Mouse (Mus musculus) midbrain, embryonic 11.5 days (tissue): Measurements from ENCODE around the gene Gsg1l. TPM values are rescaled to one million over a fixed set of nuclear protein-coding genes. Genes with fewer than 3 reads are reported as not detected.
A peak's percentile ranks its signal among the peaks of the same experiment; 100 is the strongest.

Experiments used
- ATAC-seq: fragments of 200-750 bp; cut with Nextera tagmentation; 2 replicates; pipeline ENCODE4 v1.8.0; 2017; ENCODE audit warnings: moderate TSS enrichment, moderate library complexity; ENCODE audit not compliant: low FRiP score
- DNase-seq: peaks from one replicate; pipeline ENCODE4 v3.0.0; 2015; ENCODE audit warnings: low spot score; ENCODE audit errors: missing footprints
- H3K27ac ChIP-seq: fragments of 300-500 bp; sonication (generic); 2 replicates; pipeline ENCODE4 v1.5.1; 2014; ENCODE audit warnings: low read depth, low read length
- H3K27me3 ChIP-seq: fragments of 300-500 bp; sonication (generic); 2 replicates; pipeline ENCODE4 v1.6.1; 2014; ENCODE audit warnings: mild to moderate bottlenecking, low read length, moderate library complexity, mixed read lengths; ENCODE audit not compliant: control insufficient read depth, insufficient read depth
- H3K36me3 ChIP-seq: fragments of 300-500 bp; sonication (generic); 2 replicates; pipeline ENCODE4 v1.6.1; 2014; ENCODE audit warnings: mild to moderate bottlenecking, low read length, moderate library complexity, mixed read lengths; ENCODE audit not compliant: control insufficient read depth, insufficient read depth
- H3K4me1 ChIP-seq: fragments of 300-500 bp; sonication (generic); 2 replicates; pipeline ENCODE4 v1.6.1; 2014; ENCODE audit warnings: low read length; ENCODE audit not compliant: control insufficient read depth, insufficient read depth
- H3K4me2 ChIP-seq: fragments of 300-500 bp; sonication (generic); 2 replicates; pipeline ENCODE4 v1.6.1; 2014; ENCODE audit warnings: mild to moderate bottlenecking, moderate library complexity
- H3K4me3 ChIP-seq: fragments of 300-500 bp; sonication (generic); 2 replicates; pipeline ENCODE4 v1.5.1; 2014; ENCODE audit warnings: low read depth, low read length
- H3K9ac ChIP-seq: fragments of 300-500 bp; sonication (generic); 2 replicates; pipeline ENCODE4 v1.6.1; 2014; ENCODE audit warnings: low read length
- H3K9me3 ChIP-seq: fragments of 300-500 bp; sonication (generic); 2 replicates; pipeline ENCODE4 v1.6.1; 2016; ENCODE audit warnings: low read length; ENCODE audit not compliant: control insufficient read depth
- WGBS: fragments of 180-500 bp; shearing (Covaris S2); extraction: QIAGEN DNeasy Blood & Tissue Kit; methylation state at CpG from one replicate; pipeline ENCODE4 v1.1.7; 2014; 5-methylcytosine and 5-hydroxymethylcytosine counted together
- polyA plus RNA-seq: library from polyadenylated mRNA; unstranded; fragments of >200 nt; fragmentation: Nextera tagmentation; extraction: Ambion mirVana; gene quantifications from 2 replicates; pipeline ENCODE4 v1.2.1, GENCODE M21; 2014

Gsg1l gene
- polyA plus RNA-seq, 1 experiment from 2014 or later = 2.1 TPM

DNA sequence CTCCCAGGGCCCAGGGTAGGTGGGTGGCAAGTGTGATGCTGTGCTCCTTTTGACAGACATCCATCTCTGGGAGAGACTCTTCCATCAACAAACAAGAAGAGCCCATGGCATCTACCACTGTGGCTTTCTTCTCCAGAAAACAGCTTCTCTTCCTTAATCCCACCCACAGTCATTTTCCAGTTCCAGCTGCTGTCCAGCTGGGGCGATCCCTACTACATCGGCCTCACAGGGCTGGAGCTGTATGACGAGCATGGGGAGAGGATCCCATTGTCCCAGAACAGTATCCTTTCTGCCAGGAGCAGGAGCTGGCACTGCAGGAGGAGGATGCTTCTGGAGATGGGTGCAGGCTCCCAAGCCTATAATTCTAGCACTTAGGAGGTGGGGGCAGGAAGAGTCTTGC lies 213.6 kb downstream of the Gsg1l start:
- DNase-seq (no peak), ATAC-seq (no peak)
- H3K4me3 ChIP-seq = no peak overlapping the region
- H3K27me3 ChIP-seq = no peaks in the 10 kb centered on the region
- H3K4me1 ChIP-seq = peaks cover 23% of the 10 kb centered on the region
- H3K9ac ChIP-seq = no peak overlapping the region
- H3K36me3 ChIP-seq = no peaks in the 10 kb centered on the region
- no peak overlapping the region for H3K27ac ChIP-seq
- H3K9me3 ChIP-seq = no peaks in the 10 kb centered on the region
- no peak overlapping the region for H3K4me2 ChIP-seq
- WGBS = 86% methylated on average over 3 of the region's 3 CpGs

DNA sequence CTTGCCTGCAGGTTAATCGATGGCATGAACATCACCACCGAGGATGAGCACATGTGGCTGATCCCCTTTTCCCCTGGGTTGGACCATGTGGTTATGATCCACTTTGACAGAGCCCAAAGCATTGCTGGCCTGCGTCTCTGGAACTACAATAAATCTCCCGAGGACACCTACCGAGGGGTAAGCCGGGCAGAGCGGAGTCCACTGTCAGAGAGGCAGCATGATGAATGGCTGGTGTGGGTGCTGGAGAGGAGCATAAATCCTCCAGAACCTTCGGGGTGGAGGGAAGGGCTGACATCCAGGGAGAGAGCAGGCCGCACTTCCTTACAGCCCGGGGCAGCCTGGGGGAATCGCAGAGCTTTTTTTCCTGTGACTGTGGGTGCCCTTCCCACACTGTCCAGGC lies 217.0 kb downstream of the Gsg1l start:
- Histone ChIP-seq H3K36me3 (no peaks in the 10 kb centered on the region), H3K27ac (no peak overlapping the region), H3K9ac (no peak overlapping the region), H3K4me1 (peaks cover 3% of the 10 kb centered on the region; the same call in 1 of the 2 replicates), H3K9me3 (no peaks in the 10 kb centered on the region), H3K4me2 (no peak overlapping the region), H3K27me3 (no peaks in the 10 kb centered on the region), H3K4me3 (no peak overlapping the region)
- ATAC-seq (no peak), DNase-seq (peak; percentile 81)
- WGBS = 69% methylated on average over 11 of the region's 11 CpGs

DNA sequence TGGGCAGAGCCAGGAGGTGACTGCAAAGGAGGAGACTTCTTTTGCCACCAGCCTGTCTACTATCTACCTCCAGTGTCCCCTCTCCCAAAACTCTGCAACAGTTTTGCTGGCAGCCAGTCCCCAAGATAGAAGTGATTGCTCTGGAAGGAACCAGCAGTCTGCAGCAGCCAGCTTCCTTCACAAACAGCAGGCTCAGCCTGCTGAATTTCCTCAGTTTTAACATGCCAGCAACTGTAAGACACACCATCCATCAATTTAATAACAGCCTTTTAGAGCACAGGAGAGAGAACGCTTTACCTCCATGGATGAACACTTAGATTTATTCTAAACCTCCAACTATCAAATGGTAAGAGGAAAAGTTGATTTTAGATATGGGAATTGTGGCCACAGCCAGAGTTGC lies 218.2 kb downstream of the Gsg1l start:
- WGBS = 94% methylated on average over 1 of the region's 1 CpGs

DNA sequence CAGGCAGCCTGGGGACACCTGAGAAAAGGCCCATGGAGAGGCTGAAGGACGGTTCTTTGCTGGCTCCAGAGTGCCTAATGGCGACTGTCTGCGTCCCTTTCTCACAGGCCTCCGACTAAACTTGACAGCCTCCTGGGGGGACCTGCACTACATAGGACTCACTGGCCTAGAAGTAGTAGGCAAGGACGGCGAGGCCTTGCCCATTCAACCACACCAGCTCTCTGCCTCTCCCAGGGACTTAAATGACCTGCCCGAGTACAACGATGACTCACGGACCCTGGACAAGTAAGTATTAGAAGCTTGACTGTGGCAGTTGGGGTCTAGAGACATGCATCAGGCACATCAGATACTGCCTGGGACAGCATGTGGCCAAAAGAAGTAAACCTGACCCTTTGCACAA lies 221.8 kb downstream of the Gsg1l start:
- Histone ChIP-seq H3K27me3 (no peaks in the 10 kb centered on the region), H3K36me3 (no peaks in the 10 kb centered on the region), H3K4me2 (no peak overlapping the region), H3K9ac (no peak overlapping the region), H3K9me3 (no peaks in the 10 kb centered on the region), H3K4me1 (peaks cover 3% of the 10 kb centered on the region; the same call in 1 of the 2 replicates), H3K4me3 (no peak overlapping the region), H3K27ac (no peak overlapping the region)
- peak; percentile 28 for DNase-seq
- ATAC-seq = no peak
- WGBS = 89% methylated on average over 9 of the region's 9 CpGs

More for the DNA sequence above, 218.2 kb downstream of the Gsg1l start:
- H3K27ac ChIP-seq = no peak overlapping the region
- no peak overlapping the region for H3K9ac ChIP-seq
- H3K4me2 ChIP-seq = no peak overlapping the region
- DNase-seq = peak; percentile 2
- H3K27me3 ChIP-seq = no peaks in the 10 kb centered on the region
- no peak overlapping the region for H3K4me3 ChIP-seq
- peaks cover 3% of the 10 kb centered on the region; the same call in 1 of the 2 replicates for H3K4me1 ChIP-seq
- ATAC-seq = no peak
- H3K9me3 ChIP-seq = no peaks in the 10 kb centered on the region
- no peaks in the 10 kb centered on the region for H3K36me3 ChIP-seq

DNA sequence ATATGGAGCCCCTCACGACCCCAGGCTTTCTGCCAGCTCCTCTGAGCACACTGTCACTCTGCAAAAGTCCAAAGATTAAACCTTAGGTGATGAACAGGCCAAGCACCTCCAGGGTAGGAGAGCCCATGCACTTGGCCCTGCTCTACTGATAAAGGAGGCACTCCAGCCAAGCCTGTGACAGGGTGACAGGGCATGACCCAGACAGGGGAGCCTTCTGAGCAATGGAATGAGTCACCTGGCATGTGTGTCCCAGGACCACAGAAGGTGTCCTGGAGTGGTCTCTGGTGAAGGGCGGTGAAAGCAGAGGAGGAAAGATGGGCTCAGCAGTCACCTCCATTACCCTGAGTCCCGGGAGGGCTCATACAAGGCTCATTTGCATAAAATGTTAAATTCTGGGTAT lies 222.6 kb downstream of the Gsg1l start:
- Histone ChIP-seq H3K4me1 (peaks cover 2% of the 10 kb centered on the region; the same call in 1 of the 2 replicates), H3K9me3 (no peaks in the 10 kb centered on the region), H3K27me3 (no peaks in the 10 kb centered on the region), H3K27ac (no peak overlapping the region), H3K4me3 (no peak overlapping the region), H3K9ac (no peak overlapping the region), H3K36me3 (no peaks in the 10 kb centered on the region), H3K4me2 (no peak overlapping the region)
- 74% methylated on average over 3 of the region's 3 CpGs for WGBS
- no peak for DNase-seq
- ATAC-seq = no peak

DNA sequence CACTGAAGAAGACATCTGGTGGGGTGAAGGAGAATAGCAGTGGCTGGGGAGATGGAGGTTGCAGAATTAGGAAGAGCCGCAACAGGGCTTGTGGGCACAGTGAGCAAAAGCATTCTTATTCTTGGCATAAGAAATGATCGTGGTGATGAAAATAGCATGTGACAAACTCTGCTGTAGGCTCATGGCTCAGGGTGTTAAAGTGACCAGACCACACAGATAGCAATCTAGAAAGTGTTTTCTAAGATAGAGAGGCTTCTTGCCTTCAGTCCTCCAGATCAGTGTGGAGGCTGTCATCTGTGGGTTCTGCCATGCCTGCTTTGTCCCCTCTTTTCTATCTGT lies 234.7 kb downstream of the Gsg1l start:
- H3K4me2 ChIP-seq = no peak overlapping the region
- 94% methylated on average over 2 of the region's 2 CpGs for WGBS
- ATAC-seq = no peak
- DNase-seq = no peak
- no peaks in the 10 kb centered on the region for H3K27me3 ChIP-seq
- H3K4me1 ChIP-seq = no peaks in the 10 kb centered on the region
- H3K9me3 ChIP-seq = no peaks in the 10 kb centered on the region
- H3K9ac ChIP-seq = no peak overlapping the region
- no peaks in the 10 kb centered on the region for H3K36me3 ChIP-seq
- no peak overlapping the region for H3K27ac ChIP-seq
- no peak overlapping the region for H3K4me3 ChIP-seq

DNA sequence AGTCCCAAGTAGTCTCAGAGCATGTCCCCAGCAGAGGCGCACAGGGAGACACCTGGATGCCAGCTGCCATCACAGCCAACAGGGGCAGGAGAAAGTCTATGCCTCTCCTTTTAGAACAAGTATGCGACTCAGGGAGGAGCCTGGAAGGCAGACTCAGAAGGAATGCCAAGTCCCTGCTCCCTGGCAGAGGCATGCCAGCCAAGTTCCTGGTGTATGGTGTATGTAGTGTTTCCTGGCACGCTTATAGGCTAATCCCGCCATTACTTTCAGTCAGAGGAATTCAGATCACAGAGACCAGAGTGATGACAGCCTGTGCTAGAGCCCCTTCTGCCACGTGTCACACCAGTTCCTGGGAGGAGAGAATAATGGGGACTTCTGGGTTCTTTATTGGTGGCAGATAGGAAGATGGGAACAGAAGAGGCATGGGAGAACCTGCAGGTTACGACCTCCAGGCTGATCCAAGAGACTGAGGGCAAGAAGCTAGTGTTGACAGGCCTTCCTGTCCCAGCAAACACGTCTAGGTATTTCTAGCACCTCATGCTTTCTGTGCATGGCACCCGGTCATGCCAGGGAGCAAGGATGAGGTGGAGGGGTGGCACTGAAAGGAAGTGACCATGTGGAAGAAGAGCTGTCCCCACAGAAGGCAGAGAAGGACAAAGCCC lies 235.2 kb downstream of the Gsg1l start:
- Histone ChIP-seq H3K36me3 (no peaks in the 10 kb centered on the region), H3K9me3 (no peaks in the 10 kb centered on the region), H3K4me1 (no peaks in the 10 kb centered on the region), H3K9ac (no peak overlapping the region), H3K27me3 (no peaks in the 10 kb centered on the region), H3K27ac (no peak overlapping the region), H3K4me3 (no peak overlapping the region), H3K4me2 (no peak overlapping the region)
- DNase-seq (no peak), ATAC-seq (no peak)
- 86% methylated on average over 8 of the region's 8 CpGs for WGBS

DNA sequence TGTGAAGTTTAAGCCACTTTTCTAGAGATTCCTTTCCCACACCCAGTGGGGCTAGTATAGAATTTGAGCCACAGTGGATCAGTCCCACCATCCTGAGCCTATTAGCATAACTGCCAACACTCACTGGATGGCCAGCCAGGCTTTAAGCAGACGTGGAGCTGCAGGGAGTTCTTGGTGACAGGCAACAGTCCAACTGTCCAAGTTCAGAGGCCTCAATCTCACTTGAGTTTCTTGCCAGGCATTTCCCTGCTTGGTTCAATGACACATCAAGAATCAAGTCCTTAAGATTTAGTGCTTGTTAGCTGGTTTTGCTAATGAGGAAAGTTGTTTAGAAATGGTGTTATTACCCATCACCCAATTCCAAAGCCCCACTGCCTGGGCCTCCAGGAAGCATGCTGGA lies 236.6 kb downstream of the Gsg1l start:
- no peak overlapping the region for H3K4me2 ChIP-seq
- no peaks in the 10 kb centered on the region for H3K27me3 ChIP-seq
- no peak for ATAC-seq
- no peaks in the 10 kb centered on the region for H3K9me3 ChIP-seq
- no peaks in the 10 kb centered on the region for H3K4me1 ChIP-seq
- no peak overlapping the region for H3K4me3 ChIP-seq
- H3K36me3 ChIP-seq = no peaks in the 10 kb centered on the region
- H3K27ac ChIP-seq = no peak overlapping the region
- DNase-seq = no peak
- WGBS = 64% methylated on average over 1 of the region's 1 CpGs
- no peak overlapping the region for H3K9ac ChIP-seq

DNA sequence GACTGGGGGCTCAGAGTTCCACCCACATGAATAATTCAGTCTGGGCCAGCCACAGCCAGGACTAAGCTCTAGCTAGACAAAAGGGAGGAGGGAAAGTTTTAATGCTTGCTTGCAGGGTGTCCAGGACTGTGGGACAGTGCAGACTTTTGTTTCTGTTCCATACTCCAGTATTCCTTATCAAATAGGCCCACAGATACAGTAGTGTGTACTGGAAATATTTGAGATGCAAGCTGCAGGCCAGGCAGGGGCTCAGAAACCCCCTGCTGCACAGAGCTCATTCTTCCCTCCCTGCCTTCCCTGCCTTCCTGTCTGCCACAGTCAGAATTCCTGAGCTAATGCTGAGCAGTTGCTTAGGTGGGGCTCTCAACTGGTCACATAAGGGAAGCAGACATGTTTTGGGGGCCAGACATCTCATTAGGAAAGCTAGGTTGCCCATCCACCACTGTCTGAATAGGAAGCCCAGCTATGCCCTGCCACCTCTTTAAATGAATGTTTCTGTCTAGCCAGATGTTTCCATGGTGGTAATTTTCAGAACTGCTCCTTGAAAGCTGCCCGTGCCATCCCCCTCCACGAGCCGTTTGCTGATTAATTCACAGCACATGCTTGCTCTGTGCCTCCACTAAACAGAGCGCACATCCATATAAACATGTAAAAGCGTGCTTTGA lies 244.0 kb downstream of the Gsg1l start:
- H3K9me3 ChIP-seq = no peaks in the 10 kb centered on the region
- H3K4me1 ChIP-seq = peaks cover 18% of the 10 kb centered on the region
- peak; percentile 92 for DNase-seq

More for the DNA sequence above, 244.0 kb downstream of the Gsg1l start:
- peak; percentile 73; the same call in 1 of the 2 replicates for ATAC-seq
- Histone ChIP-seq H3K27ac (peak overlapping the region; percentile 69), H3K4me3 (no peak overlapping the region), H3K9ac (peak overlapping the region; percentile 34), H3K36me3 (no peaks in the 10 kb centered on the region), H3K4me2 (no peak overlapping the region), H3K27me3 (no peaks in the 10 kb centered on the region)
- 47% methylated on average over 5 of the region's 5 CpGs for WGBS
